Mouse (Mus musculus) neural tube, embryonic 15.5 days (tissue): Measurements from ENCODE around the gene Dcaf11. TPM values are rescaled to one million over a fixed set of nuclear protein-coding genes. Genes with fewer than 3 reads are reported as not detected.

Experiments used
- ATAC-seq: fragments of 200-750 bp; cut with Nextera tagmentation; 2 replicates; pipeline ENCODE4 v1.8.0; 2017; ENCODE audit warnings: mild to moderate bottlenecking, moderate TSS enrichment, moderate library complexity; ENCODE audit not compliant: low FRiP score
- H3K27ac ChIP-seq: fragments of 300-500 bp; sonication (generic); replicated peaks from 2 replicates; pipeline ENCODE4 v1.5.1; 2015; ENCODE audit warnings: mild to moderate bottlenecking, inconsistent platforms
- H3K27me3 ChIP-seq: fragments of 300-500 bp; sonication (generic); replicated peaks from 2 replicates; pipeline ENCODE4 v1.6.1; 2015; ENCODE audit warnings: inconsistent platforms
- H3K36me3 ChIP-seq: fragments of 300-500 bp; sonication (generic); 2 replicates; pipeline ENCODE4 v1.6.1; 2015; ENCODE audit warnings: inconsistent platforms
- H3K4me1 ChIP-seq: fragments of 300-500 bp; sonication (generic); 2 replicates; pipeline ENCODE4 v1.6.1; 2015; ENCODE audit warnings: inconsistent platforms
- H3K4me2 ChIP-seq: fragments of 300-500 bp; sonication (generic); 2 replicates; pipeline ENCODE4 v1.6.1; 2015; ENCODE audit warnings: inconsistent platforms, mild to moderate bottlenecking, moderate library complexity
- H3K4me3 ChIP-seq: fragments of 300-500 bp; sonication (generic); replicated peaks from 2 replicates; pipeline ENCODE4 v1.5.1; 2015; ENCODE audit warnings: mild to moderate bottlenecking, inconsistent platforms
- H3K9ac ChIP-seq: fragments of 300-500 bp; sonication (generic); replicated peaks from 2 replicates; pipeline ENCODE4 v1.6.1; 2015; ENCODE audit warnings: mild to moderate bottlenecking, inconsistent platforms
- H3K9me3 ChIP-seq: fragments of 300-500 bp; sonication (generic); replicated peaks from 2 replicates; pipeline ENCODE4 v1.6.1; 2016; ENCODE audit warnings: inconsistent platforms
- WGBS: fragments of 180-500 bp; shearing (Covaris S2); methylation state at CpG from one replicate; pipeline ENCODE4 v1.1.7; 2015; ENCODE audit warnings: mixed read lengths; 5-methylcytosine and 5-hydroxymethylcytosine counted together
- polyA plus RNA-seq: library from polyadenylated mRNA; unstranded; fragments of >200 nt; fragmentation: Nextera tagmentation; extraction: Ambion mirVana; gene quantifications from 2 replicates; pipeline ENCODE4 v1.2.1, GENCODE M21; 2015

Gene Dcaf11
- polyA plus RNA-seq = 98.9 and 102 TPM in 2 replicates

DNA sequence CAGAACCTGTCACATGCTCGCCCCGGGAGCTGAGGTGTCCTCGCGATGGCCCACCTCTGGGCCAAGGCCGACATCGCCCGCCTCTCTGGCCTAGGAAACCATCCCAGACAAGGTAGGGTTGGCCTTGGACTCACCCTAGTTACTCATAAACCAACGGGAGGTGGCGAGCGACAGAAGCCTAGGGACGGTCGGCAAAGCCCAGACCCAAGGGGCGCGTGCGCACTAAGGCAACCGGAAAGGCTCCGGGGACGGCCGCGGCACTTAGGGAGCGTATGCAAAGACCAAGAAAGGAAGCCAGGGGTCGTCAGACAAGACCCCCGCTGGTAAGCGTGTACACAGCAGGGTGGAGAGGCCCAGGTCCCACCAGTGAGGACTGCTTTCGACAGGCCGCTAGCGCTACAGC lies at the start of gene Dcaf11:
TSS of gene Dcaf11 (plus strand) at position 208 of the 403 bp plus-strand sequence.
- peak; percentile 82 for ATAC-seq
- Histone ChIP-seq H3K27ac (peak within 1 kb of the TSS; percentile 99), H3K36me3 (peaks cover 14% of the 10 kb centered on the region), H3K9ac (peak within 1 kb of the TSS; percentile 70), H3K9me3 (no peaks in the 10 kb centered on the region), H3K27me3 (no peaks in the 10 kb centered on the region), H3K4me1 (peaks cover 25% of the 10 kb centered on the region), H3K4me3 (peak within 1 kb of the TSS; percentile 63), H3K4me2 (peak within 1 kb of the TSS; percentile 86)
- WGBS = under 1% methylated on average over 27 of the region's 27 CpGs

DNA sequence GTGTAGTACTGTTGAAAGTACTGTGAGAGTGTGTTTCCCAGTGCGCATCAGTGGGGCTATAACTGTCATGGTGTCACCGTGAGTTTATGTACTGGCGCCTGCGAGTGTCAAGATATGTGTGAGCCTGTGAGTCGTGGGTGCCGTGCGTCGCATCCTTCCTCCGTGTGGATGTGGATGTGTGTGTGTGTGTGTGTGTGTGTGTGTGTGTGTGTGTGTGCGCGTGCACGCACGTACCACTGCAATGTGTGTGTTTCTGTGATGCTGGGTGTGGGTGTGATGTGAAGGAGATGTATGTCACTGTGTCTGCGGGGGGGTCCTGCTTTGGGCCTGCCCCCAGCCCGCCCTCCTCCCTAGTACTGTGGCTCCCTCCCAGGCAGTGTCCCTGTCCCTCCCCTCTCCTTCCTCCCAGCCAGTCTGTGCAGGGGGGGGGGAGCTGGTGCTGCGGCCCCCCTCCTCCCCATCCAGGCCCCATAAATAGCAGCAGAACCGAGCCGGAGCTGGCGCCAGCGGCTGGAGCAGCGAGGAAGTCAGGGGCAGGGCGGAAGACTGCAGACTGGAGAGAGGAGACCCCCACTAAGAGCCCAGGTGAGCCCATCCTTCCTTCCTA lies 49.6 kb upstream of the Dcaf11 start, which contains the start of gene Cpne6:
TSS of gene Cpne6 (plus strand) at position 321 of the 607 bp plus-strand sequence.
- Histone ChIP-seq H3K27ac (no peak within 1 kb of the TSS), H3K4me3 (peak within 1 kb of the TSS; percentile 2; the same call in 1 of the 2 replicates), H3K4me1 (peaks cover 19% of the 10 kb centered on the region; the same call in 1 of the 2 replicates), H3K27me3 (no peaks in the 10 kb centered on the region), H3K36me3 (peaks cover 12% of the 10 kb centered on the region; the same call in 1 of the 2 replicates), H3K4me2 (peak within 1 kb of the TSS; percentile 19), H3K9me3 (no peaks in the 10 kb centered on the region), H3K9ac (no peak within 1 kb of the TSS)
- peak; percentile 50 for ATAC-seq
- WGBS = 59% methylated on average over 21 of the region's 22 CpGs

DNA sequence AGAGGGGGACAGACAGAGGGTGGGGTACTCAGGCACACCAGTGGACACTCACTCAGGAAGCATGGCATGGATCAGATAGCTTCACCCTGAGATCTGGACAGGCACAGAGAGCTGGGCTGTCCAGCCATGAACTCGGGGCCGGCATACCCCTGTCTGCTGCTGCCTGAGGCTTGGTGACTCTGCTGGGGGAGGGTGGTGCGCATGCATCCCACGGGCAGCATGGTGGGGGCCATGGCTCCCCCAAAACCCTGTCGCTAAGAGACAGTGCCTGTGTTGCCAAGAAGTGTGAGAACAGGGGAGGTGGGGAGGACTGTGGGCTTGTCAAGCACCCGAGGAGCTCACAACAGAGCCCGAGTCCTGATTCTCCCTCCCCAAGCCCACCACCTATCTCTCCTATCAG lies 48.8 kb upstream of the Dcaf11 start:
- Histone ChIP-seq H3K4me2 (peak overlapping the region; percentile 19), H3K4me1 (peaks cover 19% of the 10 kb centered on the region; the same call in 1 of the 2 replicates)

GRCm38 (mm10) chr14:55513927-55514326 lies 45.9 kb upstream of the Dcaf11 start:
- no peaks in the 10 kb centered on the region for H3K9me3 ChIP-seq
- H3K36me3 ChIP-seq = no peaks in the 10 kb centered on the region
- no peak overlapping the region for H3K27ac ChIP-seq
- no peak for ATAC-seq
- H3K4me3 ChIP-seq = no peak overlapping the region
- H3K27me3 ChIP-seq = 0 out of 2 replicates have a peak, but pooled peaks cover 2% of the 10 kb centered on the region
- no peak overlapping the region for H3K4me2 ChIP-seq
- H3K9ac ChIP-seq = no peak overlapping the region
- H3K4me1 ChIP-seq = peaks cover 21% of the 10 kb centered on the region; the same call in 1 of the 2 replicates
- WGBS = 71% methylated on average over 10 of the region's 10 CpGs

More for the DNA sequence above, 48.8 kb upstream of the Dcaf11 start:
- H3K36me3 ChIP-seq = 0 out of 2 replicates have a peak, but pooled peaks cover 11% of the 10 kb centered on the region
- WGBS = 62% methylated on average over 7 of the region's 7 CpGs
- H3K4me3 ChIP-seq = peak overlapping the region; percentile 2; the same call in 1 of the 2 replicates
- no peak overlapping the region for H3K27ac ChIP-seq
- 0 out of 2 replicates have a peak, but pooled peaks cover 2% of the 10 kb centered on the region for H3K27me3 ChIP-seq
- H3K9me3 ChIP-seq = no peaks in the 10 kb centered on the region
- ATAC-seq = peak; percentile 25; the same call in 1 of the 2 replicates
- no peak overlapping the region for H3K9ac ChIP-seq

GRCm38 (mm10) chr14:55515846-55516245 lies 44.0 kb upstream of the Dcaf11 start:
- H3K9me3 ChIP-seq = no peaks in the 10 kb centered on the region
- no peak for ATAC-seq
- H3K27ac ChIP-seq = no peak overlapping the region
- 0 out of 2 replicates have a peak, but pooled peaks cover 2% of the 10 kb centered on the region for H3K27me3 ChIP-seq
- H3K9ac ChIP-seq = no peak overlapping the region
- H3K4me2 ChIP-seq = no peak overlapping the region
- peaks cover 27% of the 10 kb centered on the region; the same call in 1 of the 2 replicates for H3K4me1 ChIP-seq
- H3K4me3 ChIP-seq = no peak overlapping the region
- H3K36me3 ChIP-seq = no peaks in the 10 kb centered on the region
- 90% methylated on average over 4 of the region's 4 CpGs for WGBS

DNA sequence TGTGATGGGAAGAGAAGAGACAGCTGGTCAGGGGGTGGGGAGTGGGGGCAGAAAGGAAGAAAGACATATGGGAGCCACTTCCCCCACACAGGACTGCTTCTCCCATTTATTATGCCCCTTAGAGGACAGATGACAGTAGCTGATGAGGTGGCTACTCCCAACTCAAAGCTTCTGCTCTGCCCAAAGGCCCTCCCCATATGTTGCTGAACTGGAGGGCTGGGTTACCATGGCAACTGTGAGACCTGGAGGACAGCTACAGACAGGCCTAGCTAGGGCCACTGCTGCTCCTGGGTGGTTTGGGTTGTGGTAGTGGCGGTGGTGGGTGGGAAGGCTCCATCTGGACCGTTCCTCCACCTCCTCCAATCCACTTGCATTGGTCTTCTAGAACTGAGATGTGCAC lies 40.9 kb upstream of the Dcaf11 start:
- H3K27me3 ChIP-seq = peaks cover 9% of the 10 kb centered on the region
- no peaks in the 10 kb centered on the region for H3K9me3 ChIP-seq
- H3K4me1 ChIP-seq = peaks cover 22% of the 10 kb centered on the region; the same call in 1 of the 2 replicates
- WGBS = 35% methylated on average over 2 of the region's 2 CpGs
- no peak overlapping the region for H3K4me2 ChIP-seq
- no peak overlapping the region for H3K27ac ChIP-seq
- H3K9ac ChIP-seq = no peak overlapping the region
- no peak overlapping the region for H3K4me3 ChIP-seq
- H3K36me3 ChIP-seq = no peaks in the 10 kb centered on the region
- peak; percentile 22; the same call in 1 of the 2 replicates for ATAC-seq

GRCm38 (mm10) chr14:55519604-55520003 lies 40.2 kb upstream of the Dcaf11 start:
- no peaks in the 10 kb centered on the region for H3K36me3 ChIP-seq
- H3K4me2 ChIP-seq = peak overlapping the region; percentile 92
- H3K4me1 ChIP-seq = peaks cover 22% of the 10 kb centered on the region; the same call in 1 of the 2 replicates
- 58% methylated on average over 4 of the region's 4 CpGs for WGBS
- H3K27me3 ChIP-seq = peaks cover 9% of the 10 kb centered on the region
- ATAC-seq = no peak
- no peak overlapping the region for H3K27ac ChIP-seq
- no peaks in the 10 kb centered on the region for H3K9me3 ChIP-seq
- H3K9ac ChIP-seq = no peak overlapping the region
- H3K4me3 ChIP-seq = no peak overlapping the region

GRCm38 (mm10) chr14:55520451-55521361 lies 39.1 kb upstream of the Dcaf11 start:
- H3K4me1 ChIP-seq = peaks cover 22% of the 10 kb centered on the region; the same call in 1 of the 2 replicates
- H3K27ac ChIP-seq = peak overlapping the region; percentile 83
- no peaks in the 10 kb centered on the region for H3K9me3 ChIP-seq
- no peaks in the 10 kb centered on the region for H3K36me3 ChIP-seq
- WGBS = under 1% methylated on average over 61 of the region's 61 CpGs
- peak overlapping the region; percentile 67 for H3K9ac ChIP-seq
- peak overlapping the region; percentile 92 for H3K4me2 ChIP-seq
- H3K27me3 ChIP-seq = peaks cover 8% of the 10 kb centered on the region
- peak; percentile 85 for ATAC-seq
- peak overlapping the region; percentile 55 for H3K4me3 ChIP-seq

GRCm38 (mm10) chr14:55524062-55524461 lies 35.7 kb upstream of the Dcaf11 start:
- H3K4me2 ChIP-seq = no peak overlapping the region
- H3K27ac ChIP-seq = no peak overlapping the region
- peaks cover 6% of the 10 kb centered on the region for H3K27me3 ChIP-seq
- no peaks in the 10 kb centered on the region for H3K9me3 ChIP-seq
- no peak overlapping the region for H3K4me3 ChIP-seq
- ATAC-seq = no peak
- no peaks in the 10 kb centered on the region for H3K36me3 ChIP-seq
- peaks cover 19% of the 10 kb centered on the region; the same call in 1 of the 2 replicates for H3K4me1 ChIP-seq
- 54% methylated on average over 4 of the region's 4 CpGs for WGBS
- no peak overlapping the region for H3K9ac ChIP-seq

DNA sequence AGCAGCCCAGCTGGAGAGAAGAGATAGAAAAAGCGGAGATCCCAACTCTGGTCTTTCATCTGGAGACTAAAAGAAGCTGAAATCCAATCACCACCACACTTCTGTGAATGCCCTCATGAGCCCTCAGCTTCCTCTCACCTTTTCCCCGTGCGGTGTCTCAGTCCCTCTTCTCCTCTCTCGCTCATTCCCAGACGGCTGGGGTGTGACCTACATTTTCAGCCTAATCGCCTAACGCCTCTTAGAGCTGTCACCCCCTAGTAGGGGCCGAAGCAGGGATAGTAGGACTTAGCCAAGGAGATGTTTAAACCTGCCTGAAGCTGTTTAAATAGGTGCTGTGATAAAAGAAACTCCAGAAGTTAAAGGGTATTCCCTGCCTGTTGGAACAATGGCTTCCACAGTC lies 35.0 kb upstream of the Dcaf11 start, which contains the start of gene Nrl:
TSS of gene Nrl (minus strand) at position 197 of the 400 bp plus-strand sequence.
- whole genome bisulfite sequencing = 59% methylated on average over 8 of the region's 8 CpGs
- ATAC-seq = no peak
- no peaks in the 10 kb centered on the region for H3K9me3 ChIP-seq
- H3K27ac ChIP-seq = no peak within 1 kb of the TSS
- no peak within 1 kb of the TSS for H3K4me3 ChIP-seq
- H3K4me2 ChIP-seq = no peak within 1 kb of the TSS
- no peaks in the 10 kb centered on the region for H3K36me3 ChIP-seq
- peaks cover 13% of the 10 kb centered on the region; the same call in 1 of the 2 replicates for H3K4me1 ChIP-seq
- peaks cover 11% of the 10 kb centered on the region for H3K27me3 ChIP-seq
- no peak within 1 kb of the TSS for H3K9ac ChIP-seq

- Histone ChIP-seq H3K4me1 (no peaks in the 10 kb centered on the region), H3K27me3 (peaks cover 11% of the 10 kb centered on the region), H3K4me2 (no peak overlapping the region), H3K36me3 (no peaks in the 10 kb centered on the region), H3K9ac (no peak overlapping the region), H3K4me3 (no peak overlapping the region), H3K9me3 (no peaks in the 10 kb centered on the region), H3K27ac (no peak overlapping the region)
- WGBS = 94% methylated on average over 2 of the region's 2 CpGs
- no peak for ATAC-seq
Observed at GRCm38 (mm10) chr14:55526674-55527073, 33.1 kb upstream of the Dcaf11 start.
